Mouse (Mus musculus) midbrain, embryonic 11.5 days (tissue): ENCODE data around the gene Degs1. TPM values are rescaled to one million over a fixed set of nuclear protein-coding genes. Genes with fewer than 3 reads are reported as not detected.
A peak's percentile ranks its signal among the peaks of the same experiment; 100 is the strongest.

Experiments
- ATAC-seq: fragments of 200-750 bp; cut with Nextera tagmentation; 2 replicates; pipeline ENCODE4 v1.8.0; 2017; ENCODE audit warnings: moderate TSS enrichment, moderate library complexity; ENCODE audit not compliant: low FRiP score
- DNase-seq: peaks from one replicate; pipeline ENCODE4 v3.0.0; 2015; ENCODE audit warnings: low spot score; ENCODE audit errors: missing footprints
- H3K27ac ChIP-seq: fragments of 300-500 bp; sonication (generic); 2 replicates; pipeline ENCODE4 v1.5.1; 2014; ENCODE audit warnings: low read depth, low read length
- H3K27me3 ChIP-seq: fragments of 300-500 bp; sonication (generic); 2 replicates; pipeline ENCODE4 v1.6.1; 2014; ENCODE audit warnings: mild to moderate bottlenecking, low read length, moderate library complexity, mixed read lengths; ENCODE audit not compliant: control insufficient read depth, insufficient read depth
- H3K36me3 ChIP-seq: fragments of 300-500 bp; sonication (generic); 2 replicates; pipeline ENCODE4 v1.6.1; 2014; ENCODE audit warnings: mild to moderate bottlenecking, low read length, moderate library complexity, mixed read lengths; ENCODE audit not compliant: control insufficient read depth, insufficient read depth
- H3K4me1 ChIP-seq: fragments of 300-500 bp; sonication (generic); 2 replicates; pipeline ENCODE4 v1.6.1; 2014; ENCODE audit warnings: low read length; ENCODE audit not compliant: control insufficient read depth, insufficient read depth
- H3K4me2 ChIP-seq: fragments of 300-500 bp; sonication (generic); 2 replicates; pipeline ENCODE4 v1.6.1; 2014; ENCODE audit warnings: mild to moderate bottlenecking, moderate library complexity
- H3K4me3 ChIP-seq: fragments of 300-500 bp; sonication (generic); 2 replicates; pipeline ENCODE4 v1.5.1; 2014; ENCODE audit warnings: low read depth, low read length
- H3K9ac ChIP-seq: fragments of 300-500 bp; sonication (generic); 2 replicates; pipeline ENCODE4 v1.6.1; 2014; ENCODE audit warnings: low read length
- H3K9me3 ChIP-seq: fragments of 300-500 bp; sonication (generic); 2 replicates; pipeline ENCODE4 v1.6.1; 2016; ENCODE audit warnings: low read length; ENCODE audit not compliant: control insufficient read depth
- WGBS: fragments of 180-500 bp; shearing (Covaris S2); extraction: QIAGEN DNeasy Blood & Tissue Kit; methylation state at CpG from one replicate; pipeline ENCODE4 v1.1.7; 2014; 5-methylcytosine and 5-hydroxymethylcytosine counted together
- polyA plus RNA-seq: library from polyadenylated mRNA; unstranded; fragments of >200 nt; fragmentation: Nextera tagmentation; extraction: Ambion mirVana; gene quantifications from 2 replicates; pipeline ENCODE4 v1.2.1, GENCODE M21; 2014

Gene Degs1
- 68.5 and 76.2 TPM in 2 replicates for polyA plus RNA-seq

DNA sequence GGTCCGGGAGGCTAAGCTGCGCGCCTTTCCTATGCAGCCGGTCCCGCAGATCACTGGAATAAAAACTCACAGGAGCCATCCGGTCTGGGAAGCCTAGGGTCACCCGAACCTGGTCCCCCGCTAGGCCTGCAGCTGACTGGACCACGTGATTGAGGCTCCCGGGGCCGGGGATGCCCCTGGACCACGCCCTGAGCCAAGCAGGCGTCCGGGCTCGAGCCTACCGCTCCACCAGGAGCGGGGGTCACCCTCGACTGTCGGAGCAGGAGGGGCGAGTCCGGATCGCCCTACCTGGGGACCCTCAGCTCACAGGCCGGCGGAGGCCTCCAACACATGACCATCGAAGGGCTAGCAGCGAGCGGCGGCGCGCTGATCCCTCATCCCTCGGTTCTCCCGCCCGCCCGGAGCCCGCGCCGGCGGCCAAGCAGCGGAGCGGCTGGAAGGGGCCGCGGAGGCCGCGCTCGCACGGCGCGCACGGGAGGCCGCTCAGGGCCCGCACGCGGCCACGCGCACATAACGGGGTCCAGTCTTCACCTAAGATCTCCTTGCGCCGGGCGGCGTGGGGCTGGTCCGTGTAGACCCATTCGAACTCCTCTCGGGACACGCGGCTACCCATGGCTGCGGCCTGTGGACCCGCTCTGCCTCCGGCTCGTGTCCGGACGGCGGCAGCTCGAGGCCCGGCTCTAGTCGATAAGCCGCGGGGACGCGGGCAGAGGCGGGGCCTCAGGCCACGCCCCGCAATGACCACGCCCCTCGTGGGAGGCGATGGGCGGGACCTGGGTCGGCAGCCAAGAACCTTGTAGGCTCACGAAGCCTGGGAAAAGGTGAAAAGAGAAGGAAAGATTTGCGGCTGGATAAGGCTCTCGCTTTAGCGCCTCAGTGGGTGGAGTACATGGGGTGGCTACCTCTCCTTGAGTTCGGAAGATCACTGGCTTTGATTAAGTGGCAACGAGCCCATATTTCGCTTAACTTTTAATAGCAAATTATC is at the start of gene Degs1:
Gene Degs1, minus strand, starts transcription at position 714 of the 985 bp plus-strand sequence.
- peak within 1 kb of the TSS; percentile 88 for H3K4me2 ChIP-seq
- under 1% methylated on average over 88 of the region's 94 CpGs for WGBS

DNA sequence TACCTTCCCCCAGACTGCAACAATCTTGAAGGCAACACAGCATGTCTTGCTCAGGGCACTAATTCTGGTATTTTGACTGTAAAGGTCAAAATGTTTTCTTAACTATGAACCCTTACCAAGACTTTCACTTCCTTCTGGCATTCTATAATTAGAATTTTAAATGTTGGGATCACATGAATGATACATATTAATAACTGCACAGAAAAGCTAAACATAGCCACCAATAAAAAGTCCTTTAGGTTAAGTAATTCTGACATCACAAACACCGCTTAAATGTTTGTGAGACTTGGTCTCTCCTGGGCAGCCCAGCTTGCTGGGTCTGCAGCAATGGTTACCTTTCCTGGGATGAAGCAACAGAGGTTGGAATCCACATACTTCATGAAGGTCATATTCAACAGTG is 43.3 kb upstream of the Degs1 start:
- Histone ChIP-seq H3K27ac (no peak overlapping the region), H3K9me3 (no peaks in the 10 kb centered on the region), H3K4me2 (no peak overlapping the region), H3K4me3 (no peak overlapping the region), H3K36me3 (peaks cover 14% of the 10 kb centered on the region), H3K4me1 (no peaks in the 10 kb centered on the region), H3K9ac (no peak overlapping the region), H3K27me3 (no peaks in the 10 kb centered on the region)
- WGBS, result 97% methylated on average over 1 of the region's 1 CpGs
- DNase-seq, result no peak
- no peak for ATAC-seq

More for the DNA sequence above, at the start of gene Degs1:
- peaks cover 14% of the 10 kb centered on the region for H3K4me1 ChIP-seq
- ATAC-seq (peak; percentile 93), DNase-seq (peak; percentile 100)
- peaks cover 4% of the 10 kb centered on the region; the same call in 1 of the 2 replicates for H3K27me3 ChIP-seq
- peak within 1 kb of the TSS; percentile 84 for H3K9ac ChIP-seq
- H3K4me3 ChIP-seq, result peak within 1 kb of the TSS; percentile 72
- 0 out of 2 replicates have a peak, but pooled peaks cover 3% of the 10 kb centered on the region for H3K36me3 ChIP-seq
- peak within 1 kb of the TSS; percentile 64 for H3K27ac ChIP-seq
- no peaks in the 10 kb centered on the region for H3K9me3 ChIP-seq

DNA sequence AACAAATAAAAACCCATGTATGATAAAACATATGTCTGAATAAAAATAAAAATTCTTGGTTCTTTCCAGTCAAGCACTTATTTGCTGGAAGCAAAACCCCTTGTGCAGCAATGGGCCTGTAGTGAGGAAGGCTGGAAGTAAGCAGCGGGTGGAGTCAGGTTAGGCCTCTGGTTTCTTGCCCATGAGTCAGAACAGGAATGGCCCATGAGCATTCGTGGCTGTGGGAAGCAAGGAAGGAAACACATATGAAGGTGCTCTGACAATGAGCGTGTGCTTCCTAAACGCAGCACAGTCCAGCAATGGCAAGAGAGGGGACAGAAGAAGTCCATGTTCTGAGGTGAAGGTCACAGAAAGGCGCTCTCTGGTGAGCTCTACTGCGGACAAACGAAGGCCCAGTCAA is 41.9 kb upstream of the Degs1 start:
- H3K36me3 ChIP-seq, result peaks cover 14% of the 10 kb centered on the region
- WGBS, result 96% methylated on average over 7 of the region's 7 CpGs
- no peaks in the 10 kb centered on the region for H3K9me3 ChIP-seq
- no peak overlapping the region for H3K9ac ChIP-seq
- no peak overlapping the region for H3K27ac ChIP-seq
- H3K4me3 ChIP-seq, result no peak overlapping the region
- DNase-seq, result peak; percentile 49
- H3K27me3 ChIP-seq, result no peaks in the 10 kb centered on the region
- no peak overlapping the region for H3K4me2 ChIP-seq
- ATAC-seq, result no peak
- H3K4me1 ChIP-seq, result no peaks in the 10 kb centered on the region

DNA sequence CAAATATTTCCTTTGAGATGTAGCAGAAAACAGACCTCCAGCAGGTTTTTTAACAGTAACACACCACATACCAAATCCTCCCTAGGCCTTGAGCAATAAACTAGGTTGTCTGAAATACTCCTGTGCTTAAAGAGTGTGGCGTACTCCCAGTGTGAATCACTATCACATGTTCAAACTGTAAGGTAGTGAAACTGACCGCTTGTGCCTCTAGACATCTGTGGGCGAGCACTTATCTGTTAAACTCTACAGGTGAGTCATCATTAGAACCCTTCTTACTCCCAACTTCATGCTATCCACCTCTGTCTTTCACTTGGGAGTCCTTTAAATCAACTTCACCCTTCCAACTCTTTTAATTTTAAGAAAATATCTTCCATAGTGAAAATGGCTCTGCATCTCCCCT is 40.5 kb upstream of the Degs1 start:
- 95% methylated on average over 3 of the region's 3 CpGs for WGBS
- Histone ChIP-seq H3K4me1 (no peaks in the 10 kb centered on the region), H3K36me3 (peaks cover 10% of the 10 kb centered on the region), H3K4me3 (no peak overlapping the region), H3K27ac (no peak overlapping the region), H3K27me3 (no peaks in the 10 kb centered on the region), H3K9me3 (no peaks in the 10 kb centered on the region), H3K9ac (no peak overlapping the region), H3K4me2 (no peak overlapping the region)
- ATAC-seq, result no peak
- DNase-seq, result peak; percentile 21

DNA sequence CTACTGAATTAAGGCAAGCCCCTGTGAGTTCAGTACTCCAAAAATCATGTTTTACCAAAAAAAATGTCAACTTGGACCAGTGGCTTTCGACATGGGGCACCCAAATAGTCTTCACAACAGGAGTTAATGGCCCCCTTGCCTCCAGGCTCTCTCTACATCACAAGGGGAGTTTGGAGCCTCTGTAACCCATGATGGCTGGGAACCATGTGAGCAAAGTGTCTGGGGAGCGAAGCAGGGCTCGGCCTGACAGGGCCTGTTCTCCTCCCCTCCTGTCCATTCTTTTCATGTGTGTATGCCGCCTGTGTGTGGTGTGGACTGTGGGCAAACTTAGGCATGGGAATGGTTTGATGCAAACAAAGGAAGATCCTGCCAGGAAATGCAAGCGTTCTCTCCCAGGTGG is 31.6 kb upstream of the Degs1 start:
- no peak overlapping the region for H3K27ac ChIP-seq
- DNase-seq, result peak; percentile 57
- no peaks in the 10 kb centered on the region for H3K27me3 ChIP-seq
- H3K36me3 ChIP-seq, result peaks cover 12% of the 10 kb centered on the region; the same call in 1 of the 2 replicates
- H3K4me1 ChIP-seq, result no peaks in the 10 kb centered on the region
- WGBS, result 97% methylated on average over 5 of the region's 5 CpGs
- H3K9me3 ChIP-seq, result peaks cover 3% of the 10 kb centered on the region; the same call in 1 of the 2 replicates
- no peak overlapping the region for H3K4me2 ChIP-seq
- ATAC-seq, result no peak
- H3K9ac ChIP-seq, result no peak overlapping the region
- no peak overlapping the region for H3K4me3 ChIP-seq

DNA sequence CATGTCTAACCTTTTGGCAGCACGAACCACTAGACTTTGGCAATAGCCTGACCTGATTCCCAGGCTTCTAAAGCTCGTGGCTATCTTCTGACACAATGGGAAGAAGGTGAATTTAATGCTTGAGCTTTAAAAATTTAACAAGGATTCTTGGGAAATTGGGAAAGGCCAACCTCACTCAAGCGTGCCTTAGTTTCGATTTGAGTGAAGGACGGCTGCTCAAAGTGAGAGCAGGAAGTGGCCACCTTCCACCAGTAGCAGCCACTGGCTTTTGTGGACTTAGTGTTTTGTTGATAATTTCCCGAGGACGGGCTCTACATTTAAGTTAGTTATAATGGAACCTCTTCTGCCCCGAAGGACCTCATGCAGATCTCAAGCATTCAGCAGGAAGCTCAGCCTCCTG is 30.6 kb upstream of the Degs1 start:
- no peak overlapping the region for H3K4me3 ChIP-seq
- H3K4me2 ChIP-seq, result no peak overlapping the region
- H3K9me3 ChIP-seq, result peaks cover 3% of the 10 kb centered on the region; the same call in 1 of the 2 replicates
- WGBS, result 91% methylated on average over 8 of the region's 8 CpGs
- no peak overlapping the region for H3K27ac ChIP-seq
- no peak overlapping the region for H3K9ac ChIP-seq
- peaks cover 12% of the 10 kb centered on the region; the same call in 1 of the 2 replicates for H3K36me3 ChIP-seq
- peak; percentile 79 for DNase-seq
- ATAC-seq, result no peak
- H3K27me3 ChIP-seq, result no peaks in the 10 kb centered on the region
- no peaks in the 10 kb centered on the region for H3K4me1 ChIP-seq

DNA sequence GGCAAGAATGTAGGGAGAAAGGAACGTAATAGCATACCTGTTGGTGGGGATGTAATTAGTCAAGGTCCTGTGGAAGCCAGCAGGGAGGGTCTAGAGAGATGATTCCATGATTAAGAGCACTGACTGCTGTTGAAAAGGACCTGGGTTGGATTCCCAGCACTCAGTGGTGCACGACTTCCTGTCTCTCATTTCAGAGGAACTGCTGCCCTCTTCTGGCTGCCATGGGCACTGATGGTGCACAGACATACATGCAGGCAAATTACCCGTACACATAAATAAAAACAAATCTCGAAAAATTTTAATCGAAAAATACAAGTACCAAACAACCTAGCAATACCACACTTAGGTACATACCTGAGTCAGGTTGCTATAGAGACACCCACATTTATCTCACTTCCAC is 28.8 kb upstream of the Degs1 start:
- peaks cover 4% of the 10 kb centered on the region; the same call in 1 of the 2 replicates for H3K36me3 ChIP-seq
- H3K9ac ChIP-seq, result no peak overlapping the region
- no peak for ATAC-seq
- H3K9me3 ChIP-seq, result peaks cover 3% of the 10 kb centered on the region; the same call in 1 of the 2 replicates
- no peak for DNase-seq
- no peaks in the 10 kb centered on the region for H3K4me1 ChIP-seq
- H3K4me3 ChIP-seq, result no peak overlapping the region
- no peak overlapping the region for H3K4me2 ChIP-seq
- 98% methylated on average over 5 of the region's 5 CpGs for WGBS
- no peak overlapping the region for H3K27ac ChIP-seq
- no peaks in the 10 kb centered on the region for H3K27me3 ChIP-seq

DNA sequence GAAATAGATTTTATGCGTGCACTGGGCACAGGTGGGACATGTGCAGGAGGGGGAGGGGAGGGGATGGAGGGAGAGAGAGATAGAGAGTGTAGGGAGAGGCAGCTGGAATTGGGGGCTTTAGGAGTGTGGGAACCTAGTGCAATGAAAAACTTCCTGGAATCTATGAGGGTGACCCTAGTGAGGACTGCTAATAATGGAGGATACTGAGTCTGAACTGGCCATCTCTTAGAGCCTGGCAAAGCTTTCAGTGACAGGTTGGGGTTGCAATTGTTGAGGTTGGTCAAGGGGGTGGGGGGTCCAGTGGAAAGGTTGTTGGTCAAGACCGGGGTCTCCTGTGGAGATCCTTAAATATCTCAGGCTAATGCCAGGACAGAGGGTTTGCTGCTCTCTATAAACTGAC is 27.7 kb upstream of the Degs1 start:
- H3K36me3 ChIP-seq, result no peaks in the 10 kb centered on the region
- no peak overlapping the region for H3K9ac ChIP-seq
- H3K27me3 ChIP-seq, result no peaks in the 10 kb centered on the region
- peaks cover 3% of the 10 kb centered on the region; the same call in 1 of the 2 replicates for H3K9me3 ChIP-seq
- ATAC-seq (no peak), DNase-seq (peak; percentile 72)
- 86% methylated on average over 2 of the region's 2 CpGs for WGBS
- H3K4me2 ChIP-seq, result no peak overlapping the region
- H3K27ac ChIP-seq, result no peak overlapping the region
- H3K4me3 ChIP-seq, result no peak overlapping the region
- H3K4me1 ChIP-seq, result no peaks in the 10 kb centered on the region

DNA sequence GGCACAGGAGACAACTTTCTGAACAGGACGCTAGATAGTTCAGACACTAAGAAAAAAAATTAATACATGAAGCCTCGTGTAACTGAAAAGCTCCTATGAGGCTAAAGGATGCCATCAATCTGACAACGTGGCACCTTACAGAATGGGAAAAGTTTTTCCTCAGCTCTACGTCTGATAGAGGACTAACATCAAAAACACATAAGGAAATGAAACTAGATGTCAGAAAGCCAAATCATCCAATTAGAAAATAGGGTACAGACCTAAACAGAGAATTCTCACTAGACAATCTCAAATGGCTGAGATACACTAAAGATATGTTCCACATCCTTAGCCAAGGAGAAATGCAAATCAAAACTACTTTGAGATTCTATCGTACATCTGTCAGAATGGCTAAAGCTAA is 26.8 kb upstream of the Degs1 start:
- H3K9me3 ChIP-seq, result peaks cover 3% of the 10 kb centered on the region; the same call in 1 of the 2 replicates
- H3K4me2 ChIP-seq, result no peak overlapping the region
- ATAC-seq (no peak), DNase-seq (peak; percentile 10)
- no peak overlapping the region for H3K9ac ChIP-seq
- no peaks in the 10 kb centered on the region for H3K27me3 ChIP-seq
- H3K4me3 ChIP-seq, result no peak overlapping the region
- no peak overlapping the region for H3K27ac ChIP-seq
- WGBS, result 82% methylated on average over 5 of the region's 5 CpGs
- H3K36me3 ChIP-seq, result no peaks in the 10 kb centered on the region
- no peaks in the 10 kb centered on the region for H3K4me1 ChIP-seq
